Mouse (Mus musculus) embryonic facial prominence, embryonic 11.5 days (tissue): Measurements from ENCODE around the gene Olfr1512. TPM values are rescaled to one million over a fixed set of nuclear protein-coding genes. Genes with fewer than 3 reads are reported as not detected.
"Not testable (repeated sequence)": the region's sequence is repeated elsewhere in the genome, so short reads cannot be mapped to it uniquely, and the experiment has no call there.

Experiments used
- ATAC-seq: fragments of 200-750 bp; cut with Nextera tagmentation; replicated peaks from 2 replicates; pipeline ENCODE4 v1.8.0; 2017; ENCODE audit warnings: low read depth; ENCODE audit not compliant: insufficient number of reproducible peaks, low FRiP score, low TSS enrichment
- DNase-seq: peaks from one replicate; pipeline ENCODE4 v3.0.0-alpha.2; 2015; ENCODE audit warnings: low spot score
- H3K27ac ChIP-seq: fragments of 300-500 bp; sonication (generic); replicated peaks from 2 replicates; pipeline ENCODE4 v1.5.1; 2014; ENCODE audit warnings: mild to moderate bottlenecking, low read depth, low read length, control low read depth
- H3K27me3 ChIP-seq: fragments of 300-500 bp; sonication (generic); 2 replicates; pipeline ENCODE4 v1.6.1; 2014; ENCODE audit warnings: mild to moderate bottlenecking, low read length, moderate library complexity, mixed read lengths; ENCODE audit not compliant: control insufficient read depth, insufficient read depth
- H3K36me3 ChIP-seq: fragments of 300-500 bp; sonication (generic); replicated peaks from 2 replicates; pipeline ENCODE4 v1.6.1; 2014; ENCODE audit warnings: low read depth, mild to moderate bottlenecking, low read length, moderate library complexity, mixed read lengths; ENCODE audit not compliant: control insufficient read depth, insufficient read depth
- H3K4me1 ChIP-seq: fragments of 300-500 bp; sonication (generic); 2 replicates; pipeline ENCODE4 v1.6.1; 2014; ENCODE audit warnings: low read length, mixed read lengths; ENCODE audit not compliant: control insufficient read depth, insufficient read depth
- H3K4me2 ChIP-seq: fragments of 300-500 bp; sonication (generic); 2 replicates; pipeline ENCODE4 v1.6.1; 2014; ENCODE audit warnings: low read depth, mild to moderate bottlenecking, control low read depth, low read length, moderate library complexity
- H3K4me3 ChIP-seq: fragments of 300-500 bp; sonication (generic); 2 replicates; pipeline ENCODE4 v1.5.1; 2014; ENCODE audit warnings: low read depth, low read length, control low read depth
- H3K9ac ChIP-seq: fragments of 300-500 bp; sonication (generic); replicated peaks from 2 replicates; pipeline ENCODE4 v1.6.1; 2014; ENCODE audit warnings: mild to moderate bottlenecking, control low read depth, low read length
- H3K9me3 ChIP-seq: fragments of 300-500 bp; sonication (generic); replicated peaks from 2 replicates; pipeline ENCODE4 v1.6.1; 2016; ENCODE audit warnings: mild to moderate bottlenecking, low read length, inconsistent platforms, mixed read lengths; ENCODE audit not compliant: control insufficient read depth
- WGBS: fragments of 180-500 bp; shearing (Covaris S2); extraction: QIAGEN DNeasy Blood & Tissue Kit; methylation state at CpG from one replicate; pipeline ENCODE4 v1.1.7; 2014; 5-methylcytosine and 5-hydroxymethylcytosine counted together
- polyA plus RNA-seq: library from polyadenylated mRNA; unstranded; fragments of >200 nt; fragmentation: Nextera tagmentation; extraction: Ambion mirVana; gene quantifications from 2 replicates; pipeline ENCODE4 v1.2.1, GENCODE M21; 2014

Gene Olfr1512
- polyA plus RNA-seq: 0.29 TPM in 1 of 2 replicates, not detected in the other

GRCm38 (mm10) chr14:52379068-52379467, at the start of gene Olfr1512:
TSS of gene Olfr1512 (minus strand) at chr14:52379168.
- Histone ChIP-seq H3K9me3 (no peaks in the 10 kb centered on the region), H3K4me2 (no peak within 1 kb of the TSS), H3K27me3 (no peaks in the 10 kb centered on the region), H3K9ac (no peak within 1 kb of the TSS), H3K27ac (no peak within 1 kb of the TSS), H3K4me3 (no peak within 1 kb of the TSS), H3K36me3 (no peaks in the 10 kb centered on the region), H3K4me1 (no peaks in the 10 kb centered on the region)
- WGBS: 75% methylated on average over 2 of the region's 2 CpGs
- DNase-seq (no peak), ATAC-seq (no peak)

- no peak overlapping the region for H3K4me3 ChIP-seq
- H3K4me2 ChIP-seq: no peak overlapping the region
- no peaks in the 10 kb centered on the region for H3K27me3 ChIP-seq
- H3K36me3 ChIP-seq: no peaks in the 10 kb centered on the region
- no peaks in the 10 kb centered on the region for H3K9me3 ChIP-seq
- 92% methylated on average over 1 of the region's 1 CpGs for WGBS
- H3K27ac ChIP-seq: no peak overlapping the region
- H3K9ac ChIP-seq: no peak overlapping the region
- no peaks in the 10 kb centered on the region for H3K4me1 ChIP-seq
- no peak for DNase-seq
- no peak for ATAC-seq
Observed at GRCm38 (mm10) chr14:52427686-52428085, 48.7 kb upstream of the Olfr1512 start.

- H3K9ac ChIP-seq: no peak within 1 kb of the TSS
- no peak within 1 kb of the TSS for H3K4me3 ChIP-seq
- 79% methylated on average over 3 of the region's 3 CpGs for WGBS
- no peaks in the 10 kb centered on the region for H3K4me1 ChIP-seq
- ATAC-seq: no peak
- H3K9me3 ChIP-seq: no peaks in the 10 kb centered on the region
- DNase-seq: no peak
- no peaks in the 10 kb centered on the region for H3K36me3 ChIP-seq
- no peaks in the 10 kb centered on the region for H3K27me3 ChIP-seq
- H3K4me2 ChIP-seq: no peak within 1 kb of the TSS
- H3K27ac ChIP-seq: no peak within 1 kb of the TSS
Observed at GRCm38 (mm10) chr14:52414273-52414672, 35.3 kb upstream of the Olfr1512 start, which contains the start of gene Olfr1510. TSS of gene Olfr1510 (minus strand) at chr14:52414373.

- WGBS: 83% methylated on average over 7 of the region's 10 CpGs
- not testable (repeated sequence) for H3K27me3 ChIP-seq, H3K4me2 ChIP-seq, ATAC-seq, DNase-seq, H3K27ac ChIP-seq, H3K4me3 ChIP-seq, H3K4me1 ChIP-seq, H3K9ac ChIP-seq, H3K9me3 ChIP-seq, H3K36me3 ChIP-seq
Observed at GRCm38 (mm10) chr14:52410142-52410919, 31.4 kb upstream of the Olfr1512 start.

GRCm38 (mm10) chr14:52397279-52397678, 18.3 kb upstream of the Olfr1512 start, which contains the start of gene Olfr1511:
TSS of gene Olfr1511 (minus strand) at chr14:52397379.
- no peak for DNase-seq
- H3K36me3 ChIP-seq: no peaks in the 10 kb centered on the region
- no peak within 1 kb of the TSS for H3K9ac ChIP-seq
- H3K4me1 ChIP-seq: no peaks in the 10 kb centered on the region
- H3K4me2 ChIP-seq: no peak within 1 kb of the TSS
- no peak within 1 kb of the TSS for H3K27ac ChIP-seq
- WGBS: 78% methylated on average over 4 of the region's 4 CpGs
- H3K27me3 ChIP-seq: no peaks in the 10 kb centered on the region
- ATAC-seq: no peak
- no peaks in the 10 kb centered on the region for H3K9me3 ChIP-seq
- no peak within 1 kb of the TSS for H3K4me3 ChIP-seq

GRCm38 (mm10) chr14:52390084-52390848, 11.3 kb upstream of the Olfr1512 start:
- ATAC-seq, H3K27ac ChIP-seq: not testable (repeated sequence)
- 90% methylated on average over 9 of the region's 9 CpGs for WGBS

GRCm38 (mm10) chr14:52368741-52369140, 10.2 kb downstream of the Olfr1512 start:
- 92% methylated on average over 3 of the region's 3 CpGs for WGBS
- Histone ChIP-seq H3K4me3 (no peak overlapping the region), H3K4me1 (no peaks in the 10 kb centered on the region), H3K9ac (no peak overlapping the region), H3K4me2 (no peak overlapping the region), H3K36me3 (no peaks in the 10 kb centered on the region), H3K9me3 (no peaks in the 10 kb centered on the region), H3K27me3 (no peaks in the 10 kb centered on the region), H3K27ac (no peak overlapping the region)
- no peak for DNase-seq
- ATAC-seq: no peak

More at GRCm38 (mm10) chr14:52390084-52390848, 11.3 kb upstream of the Olfr1512 start:
- not testable (repeated sequence) for H3K36me3 ChIP-seq, H3K9me3 ChIP-seq, DNase-seq, H3K4me2 ChIP-seq, H3K9ac ChIP-seq, H3K4me3 ChIP-seq, H3K4me1 ChIP-seq, H3K27me3 ChIP-seq

- H3K36me3 ChIP-seq: no peaks in the 10 kb centered on the region
- 81% methylated on average over 4 of the region's 4 CpGs for WGBS
- no peak within 1 kb of the TSS for H3K27ac ChIP-seq
- H3K27me3 ChIP-seq: no peaks in the 10 kb centered on the region
- no peak for ATAC-seq
- no peak within 1 kb of the TSS for H3K9ac ChIP-seq
- no peaks in the 10 kb centered on the region for H3K4me1 ChIP-seq
- DNase-seq: no peak
- no peak within 1 kb of the TSS for H3K4me2 ChIP-seq
- H3K4me3 ChIP-seq: no peak within 1 kb of the TSS
- no peaks in the 10 kb centered on the region for H3K9me3 ChIP-seq
Observed at GRCm38 (mm10) chr14:52356308-52356707, 22.7 kb downstream of the Olfr1512 start, which contains the start of gene Olfr1513. TSS of gene Olfr1513 (minus strand) at chr14:52356408.
